30 mouse cellular contexts compared by ENCODE assay signal in the genomic region with DNA sequence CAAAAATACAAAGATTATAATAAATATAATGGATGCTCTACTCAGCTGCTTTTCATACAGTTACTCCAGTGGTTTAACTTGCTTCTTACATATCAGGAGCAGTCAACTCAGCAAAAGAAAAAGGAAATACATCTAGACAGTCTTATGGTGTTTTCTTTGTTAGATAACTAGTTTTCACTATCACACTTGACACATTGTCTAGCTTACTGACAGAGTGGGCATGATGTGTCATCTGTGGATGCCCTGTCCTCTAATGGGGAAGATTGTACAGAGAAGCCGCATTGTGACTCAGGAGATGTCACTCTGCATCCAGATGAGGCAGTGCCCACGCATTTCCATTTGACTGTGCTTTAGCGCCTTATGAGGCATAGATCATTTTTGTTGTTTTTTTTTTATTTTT. TPM values are rescaled to one million over a fixed set of nuclear protein-coding genes. Genes with fewer than 3 reads are reported as not detected.
DNase-seq lines count a peak whose midpoint lies in the region; ATAC-seq and TF ChIP-seq lines count a peak whose summit lies in the region.
"Had no signal": no experiment of that assay in that cellular context is flagged by ENCODE, and none has a peak within 500 bp of the region (broad histone marks: within the 10 kb centered on the region; RNA-seq: fewer than 3 reads in every experiment).

No protein-coding gene starts in this region.

- peaks cover 3% of the 10 kb centered on the region for H3K4me1 ChIP-seq in liver, embryonic 12.5 days
- no peaks in the 10 kb centered on the region for H3K4me1 ChIP-seq in liver, postnatal 0 days (ENCODE audit: insufficient read depth)
- H3K4me1 ChIP-seq: heart, embryonic 13.5 days; hindbrain, embryonic 10.5 days; kidney, embryonic 15.5 days; midbrain, embryonic 13.5 days; neural tube, embryonic 13.5 days had no signal

- no peaks in the 10 kb centered on the region for H3K27me3 ChIP-seq in liver, embryonic 12.5 days (replicated peaks)
- no peaks in the 10 kb centered on the region for H3K27me3 ChIP-seq in liver, postnatal 0 days (ENCODE audit: insufficient read depth, low read length)
- H3K27me3 ChIP-seq: heart, embryonic 13.5 days; kidney, embryonic 15.5 days; midbrain, embryonic 13.5 days; neural tube, embryonic 13.5 days had no signal

- TF ChIP-seq EP300 in liver, postnatal 0 days (IDR thresholded peaks at IDR 0.05; ENCODE audit: low read depth), result peak; percentile 19; the same call in 1 of the 2 replicates

- H3K36me3 ChIP-seq in liver, embryonic 12.5 days, result peaks cover 31% of the 10 kb centered on the region; the same call in 1 of the 2 replicates
- peaks cover 23% of the 10 kb centered on the region for H3K36me3 ChIP-seq in liver, postnatal 0 days (replicated peaks; ENCODE audit: insufficient read depth, low read length)

- DNase-seq in heart, adult 11 months, result peak; percentile 59
- DNase-seq in heart, postnatal 10 days, result no peak
- peak; percentile 59 for DNase-seq in brain, adult 2 months (ENCODE audit: low read depth, low spot score)
- no peak for DNase-seq in liver, postnatal 0 days
- DNase-seq in spleen, postnatal 36 days (ENCODE audit: low spot score in 2 of 2), result no peak
- DNase-seq in ovary, postnatal 14 days (ENCODE audit: low spot score), result no peak
- DNase-seq: adrenal gland, postnatal 25 days; cerebellum, adult 11-12 months; cerebellum, postnatal 10 days; gastrocnemius, adult 2 months; heart, postnatal 14 days; kidney, adult 18-20 months; kidney, postnatal 25 days; left cerebral cortex, postnatal 4 days; lung, embryonic 14.5 days; lung, postnatal 14 days; right cerebral cortex, postnatal 14 days; thymus, adult 18-20 months; thymus, postnatal 25 days had no signal

- no peak overlapping the region for H3K9ac ChIP-seq in liver, embryonic 12.5 days
- H3K9ac ChIP-seq in liver, postnatal 0 days (replicated peaks), result no peak overlapping the region
- H3K9ac ChIP-seq: heart, embryonic 13.5 days; kidney, embryonic 15.5 days; lung, embryonic 14.5 days; midbrain, embryonic 13.5 days; neural tube, embryonic 13.5 days had no signal

- no peak for TF ChIP-seq CTCF in liver, postnatal 0 days (IDR thresholded peaks at IDR 0.05; ENCODE audit: low read depth)

- peak; percentile 82 for ATAC-seq in liver, embryonic 12.5 days
- peak; percentile 36; the same call in 1 of the 2 replicates for ATAC-seq in liver, postnatal 0 days
- no peak for ATAC-seq in cerebellum, adult (ENCODE audit: insufficient number of reproducible peaks, low FRiP score, low TSS enrichment)
- ATAC-seq: forebrain, embryonic 14.5 days; hindbrain, embryonic 16.5 days; midbrain, embryonic 13.5 days had no signal

- no peak overlapping the region for H3K4me2 ChIP-seq in liver, embryonic 12.5 days
- no peak overlapping the region for H3K4me2 ChIP-seq in liver, postnatal 0 days (ENCODE audit: low read depth, low read length)
- H3K4me2 ChIP-seq: heart, embryonic 13.5 days; kidney, embryonic 15.5 days; lung, embryonic 14.5 days; midbrain, embryonic 13.5 days; neural tube, embryonic 13.5 days had no signal

- H3K9me3 ChIP-seq in liver, embryonic 12.5 days (replicated peaks), result no peaks in the 10 kb centered on the region
- no peaks in the 10 kb centered on the region for H3K9me3 ChIP-seq in liver, postnatal 0 days (ENCODE audit: low read length)
- H3K9me3 ChIP-seq: G1E; heart, embryonic 13.5 days; hindbrain, embryonic 10.5 days; kidney, embryonic 15.5 days; midbrain, embryonic 13.5 days; neural tube, embryonic 13.5 days had no signal

- H3K4me3 ChIP-seq in liver, embryonic 12.5 days, result no peak overlapping the region
- H3K4me3 ChIP-seq in liver, postnatal 0 days (ENCODE audit: low read depth, low read length), result no peak overlapping the region
- H3K4me3 ChIP-seq: gastrocnemius, adult 2 months; heart, embryonic 13.5 days; hindbrain, embryonic 10.5 days; kidney, embryonic 15.5 days; layer of hippocampus, adult 2 months; midbrain, embryonic 13.5 days; neural tube, embryonic 13.5 days had no signal

- intact Hi-C loops in heart, postnatal 10 days (cut with DNase I), result no loop called here

- WGBS in liver, embryonic 12.5 days (ENCODE audit: insufficient replicate concordance), result 42% methylated on average over 3 of the region's 3 CpGs
- WGBS in liver, postnatal 0 days (ENCODE audit: insufficient replicate concordance), result 65% methylated on average over 3 of the region's 3 CpGs

- H3K27ac ChIP-seq in liver, embryonic 12.5 days, result no peak overlapping the region
- no peak overlapping the region for H3K27ac ChIP-seq in liver, postnatal 0 days (ENCODE audit: low read depth)
- H3K27ac ChIP-seq: gastrocnemius, adult 2 months; heart, embryonic 13.5 days; hindbrain, embryonic 10.5 days; kidney, embryonic 15.5 days; layer of hippocampus, adult 2 months; midbrain, embryonic 13.5 days; neural tube, embryonic 13.5 days had no signal

RNA-seq across cellular contexts. Expression of a gene that starts 32.1 kb away (rescaled TPM):
- total RNA-seq in heart, postnatal 10 days (2021), result 10 to 100 TPM; 23.4 to 26.8 TPM
- polyA plus RNA-seq in liver, embryonic 12.5 days (2016; fragmentation: Nextera tagmentation; extraction: Ambion mirVana), result 6.4 and 7.6 TPM in 2 replicates
- 4.7 and 4.9 TPM in 2 replicates for polyA plus RNA-seq in liver, postnatal 0 days (2015; fragmentation: Nextera tagmentation; extraction: Ambion mirVana)

RNA-seq across cellular contexts. Expression of a gene that starts 34.3 kb away (rescaled TPM):
- 1 to 10 TPM; 1.9 to 2.7 TPM for total RNA-seq in heart, postnatal 10 days (2021)
- polyA plus RNA-seq in liver, embryonic 12.5 days (2016; fragmentation: Nextera tagmentation; extraction: Ambion mirVana), result 4.1 TPM in 2 replicates
- 2.5 and 3.2 TPM in 2 replicates for polyA plus RNA-seq in liver, postnatal 0 days (2015; fragmentation: Nextera tagmentation; extraction: Ambion mirVana)

Comparison
In these comparisons a context has a peak if more than half of its experiments do, and no peak if none do; other contexts are left out.
1. DNase-seq: peak in heart, adult 11 months (single experiment) and brain, adult 2 months (single experiment); none in heart, postnatal 10 days (0 of 2), liver, postnatal 0 days (single experiment), spleen, postnatal 36 days (0 of 2) and ovary, postnatal 14 days (single experiment).